Mouse (Mus musculus): ENCODE measurements around the gene Iqgap2. TPM values are rescaled to one million over a fixed set of nuclear protein-coding genes. Genes with fewer than 3 reads are reported as not detected.

Gene Iqgap2
- 43.6 TPM for polyA plus RNA-seq (2014; fragmentation: Illumina TruSeq; extraction: RNeasy Lipid Tissue Mini Kit (QIAGEN cat#74804))

GRCm38 (mm10) chr13:95891491-95891925, at the start of gene Iqgap2:
Gene Iqgap2 (minus strand): TSS chr13:95891922.

GRCm38 (mm10) chr13:95696654-95697163, 195.0 kb downstream of the Iqgap2 start, which contains the start of gene F2rl2:
Gene F2rl2 (plus strand): TSS chr13:95696853.

GRCm38 (mm10) chr13:95618309-95618712, 273.4 kb downstream of the Iqgap2 start, which contains the start of gene F2r:
Gene F2r (minus strand): TSS chr13:95618487.

Other genes starting within 250 kb of the Iqgap2 start
- gene F2rl2, start 195.1 kb downstream of the Iqgap2 start, polyA plus RNA-seq (2014; fragmentation: Illumina TruSeq; extraction: RNeasy Lipid Tissue Mini Kit (QIAGEN cat#74804)), result not detected
- 29.0 TPM for gene Gm20075, start 189.5 kb upstream of the Iqgap2 start, polyA plus RNA-seq (2014; fragmentation: Illumina TruSeq; extraction: RNeasy Lipid Tissue Mini Kit (QIAGEN cat#74804))
- gene Gm17190, start 190.1 kb upstream of the Iqgap2 start, polyA plus RNA-seq (2014; fragmentation: Illumina TruSeq; extraction: RNeasy Lipid Tissue Mini Kit (QIAGEN cat#74804)), result not detected
- 0.63 TPM for gene Sv2c, start 240.7 kb upstream of the Iqgap2 start, polyA plus RNA-seq (2014; fragmentation: Illumina TruSeq; extraction: RNeasy Lipid Tissue Mini Kit (QIAGEN cat#74804))